Mouse (Mus musculus): Measurements from ENCODE around the gene Trim8. TPM values are rescaled to one million over a fixed set of nuclear protein-coding genes. Genes with fewer than 3 reads are reported as not detected.

Trim8 gene
- polyA plus RNA-seq, 1 experiment from 2014 or later: 20.9 TPM

- WGBS: 24% methylated on average over 3 of the region's 3 CpGs
- Histone ChIP-seq H3K4me1 (peaks cover 87% of the 10 kb centered on the region), H3K27me3 (replicated peaks) (no peaks in the 10 kb centered on the region), H3K9me3 (no peaks in the 10 kb centered on the region), H3K4me3 (replicated peaks) (no peak overlapping the region), H3K27ac (peak overlapping the region; percentile 92), H3K9ac (no peak overlapping the region; the same call in 1 of the 2 replicates), H3K36me3 (peaks cover 10% of the 10 kb centered on the region; the same call in 1 of the 2 replicates), H3K4me2 (no peak overlapping the region)
- no peak for ATAC-seq (ENCODE audit: insufficient read depth, low FRiP score, low read depth)
These were observed 20.1 kb upstream of the Trim8 start for GRCm38 (mm10) chr19:46481352-46481751.

GRCm38 (mm10) chr19:46481756-46482155, 19.7 kb upstream of the Trim8 start:
- Histone ChIP-seq H3K4me3 (replicated peaks) (no peak overlapping the region), H3K27me3 (replicated peaks) (no peaks in the 10 kb centered on the region), H3K36me3 (peaks cover 10% of the 10 kb centered on the region; the same call in 1 of the 2 replicates), H3K9ac (no peak overlapping the region), H3K4me2 (no peak overlapping the region), H3K27ac (peak overlapping the region; percentile 92), H3K9me3 (no peaks in the 10 kb centered on the region), H3K4me1 (peaks cover 87% of the 10 kb centered on the region)
- ATAC-seq (ENCODE audit: insufficient read depth, low FRiP score, low read depth): no peak
- 11% methylated on average over 4 of the region's 4 CpGs for WGBS

DNA sequence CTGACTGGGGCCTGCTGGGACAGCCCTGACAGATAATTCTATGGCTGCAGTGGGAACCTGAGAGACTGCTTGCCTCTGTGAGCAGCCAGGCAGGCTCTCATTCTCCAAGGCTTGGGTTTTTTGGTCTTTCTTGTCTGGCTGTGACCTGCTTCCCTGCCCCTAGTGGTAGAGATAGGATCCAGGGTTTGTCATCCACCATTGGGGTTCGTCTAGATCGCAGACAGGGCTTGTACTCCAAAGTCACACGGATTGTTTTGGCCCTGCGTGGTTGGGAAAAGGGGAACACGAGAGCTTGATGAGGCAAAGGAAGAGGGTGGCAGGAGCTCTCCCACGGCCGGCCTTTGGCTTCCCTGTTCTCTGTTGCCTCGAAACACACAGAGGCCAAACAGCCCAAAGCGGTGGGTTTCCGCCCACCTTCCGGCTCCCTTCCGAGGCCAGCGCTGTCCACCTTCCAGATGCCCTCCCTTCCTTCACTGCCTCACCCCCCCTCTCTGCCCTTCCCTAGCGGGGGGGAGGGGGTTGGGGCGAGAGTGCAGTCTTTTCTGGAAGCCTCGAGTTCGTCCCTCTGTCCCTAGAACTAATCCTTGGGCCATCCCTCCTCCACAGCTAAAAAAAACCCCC, 18.5 kb upstream of the Trim8 start:
- H3K4me2 ChIP-seq: no peak overlapping the region
- H3K9me3 ChIP-seq: no peaks in the 10 kb centered on the region
- no peak overlapping the region for H3K9ac ChIP-seq
- H3K36me3 ChIP-seq: peaks cover 10% of the 10 kb centered on the region; the same call in 1 of the 2 replicates
- ATAC-seq (ENCODE audit: insufficient read depth, low FRiP score, low read depth): no peak
- no peaks in the 10 kb centered on the region for H3K27me3 ChIP-seq (replicated peaks)
- H3K27ac ChIP-seq: peak overlapping the region; percentile 26
- H3K4me1 ChIP-seq: peaks cover 77% of the 10 kb centered on the region
- H3K4me3 ChIP-seq (replicated peaks): no peak overlapping the region
- WGBS: 42% methylated on average over 17 of the region's 17 CpGs

DNA sequence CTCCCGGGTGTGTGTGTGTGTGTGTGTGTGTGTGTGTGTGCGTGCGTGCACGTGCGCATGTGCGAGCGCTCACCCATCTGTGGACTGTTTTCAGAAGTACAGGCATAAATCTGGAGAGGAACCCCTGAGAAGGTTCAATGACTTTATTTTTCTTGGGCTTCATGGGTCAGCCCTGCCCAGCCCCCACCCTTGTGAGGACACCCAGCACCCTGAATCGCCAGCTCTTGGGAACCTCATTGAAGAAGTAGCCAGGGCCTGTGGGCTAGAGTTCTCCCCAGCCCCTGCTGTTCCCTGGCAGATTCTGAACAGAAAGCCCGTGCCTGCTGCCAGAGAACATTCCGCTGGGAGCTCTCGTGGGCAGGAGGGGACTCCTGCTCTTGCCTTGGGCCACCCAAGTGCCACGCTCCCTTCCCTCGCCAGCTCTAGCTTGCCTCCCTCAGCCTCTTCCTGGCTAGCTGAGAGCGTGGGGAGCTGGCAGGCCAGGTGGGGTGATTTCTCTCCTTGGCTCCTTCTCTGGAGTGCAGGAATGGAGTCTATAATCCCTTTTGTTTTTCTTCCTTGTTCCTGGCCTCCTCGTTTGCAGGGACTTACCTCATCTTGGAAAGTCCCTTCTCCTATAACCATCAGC, 17.7 kb upstream of the Trim8 start:
- 72% methylated on average over 15 of the region's 15 CpGs for WGBS
- Histone ChIP-seq H3K9me3 (no peaks in the 10 kb centered on the region), H3K9ac (no peak overlapping the region), H3K27ac (peak overlapping the region; percentile 57), H3K4me2 (no peak overlapping the region), H3K36me3 (peaks cover 6% of the 10 kb centered on the region; the same call in 1 of the 2 replicates), H3K27me3 (replicated peaks) (no peaks in the 10 kb centered on the region), H3K4me3 (replicated peaks) (no peak overlapping the region), H3K4me1 (peaks cover 69% of the 10 kb centered on the region)
- no peak for ATAC-seq (ENCODE audit: insufficient read depth, low FRiP score, low read depth)

- H3K4me1 ChIP-seq: peaks cover 62% of the 10 kb centered on the region
- H3K9ac ChIP-seq: no peak overlapping the region
- H3K36me3 ChIP-seq: peaks cover 6% of the 10 kb centered on the region; the same call in 1 of the 2 replicates
- 61% methylated on average over 5 of the region's 5 CpGs for WGBS
- H3K27me3 ChIP-seq (replicated peaks): no peaks in the 10 kb centered on the region
- H3K4me3 ChIP-seq (replicated peaks): no peak overlapping the region
- H3K27ac ChIP-seq: peak overlapping the region; percentile 57
- no peak overlapping the region for H3K4me2 ChIP-seq
- no peak for ATAC-seq (ENCODE audit: insufficient read depth, low FRiP score, low read depth)
- no peaks in the 10 kb centered on the region for H3K9me3 ChIP-seq
These were observed 17.0 kb upstream of the Trim8 start for GRCm38 (mm10) chr19:46484518-46484917.

DNA sequence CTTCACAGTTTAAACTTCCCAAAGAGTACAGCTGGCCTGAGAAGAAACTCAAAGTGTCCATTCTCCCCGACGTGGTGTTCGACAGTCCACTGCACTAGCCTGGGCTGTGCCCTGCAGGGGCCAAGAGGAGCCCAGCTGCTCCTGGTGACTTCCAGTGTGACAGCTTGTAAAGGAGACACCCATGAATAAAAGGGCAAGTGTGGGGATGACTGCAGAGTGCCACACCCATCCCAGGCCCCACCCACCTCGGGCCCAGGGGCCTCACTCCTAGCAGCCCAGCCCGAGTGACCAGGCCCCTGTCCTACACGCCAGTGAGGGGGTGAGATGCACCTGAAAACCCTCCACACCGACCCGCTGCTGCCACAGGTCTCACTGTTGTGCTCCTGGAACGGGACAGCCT, 15.7 kb upstream of the Trim8 start:
- Histone ChIP-seq H3K27ac (peak overlapping the region; percentile 13; the same call in 1 of the 2 replicates), H3K4me1 (peaks cover 53% of the 10 kb centered on the region), H3K36me3 (peaks cover 3% of the 10 kb centered on the region; the same call in 1 of the 2 replicates), H3K9ac (no peak overlapping the region), H3K9me3 (no peaks in the 10 kb centered on the region), H3K4me3 (replicated peaks) (no peak overlapping the region), H3K27me3 (replicated peaks) (no peaks in the 10 kb centered on the region), H3K4me2 (no peak overlapping the region)
- 57% methylated on average over 9 of the region's 9 CpGs for WGBS
- no peak for ATAC-seq (ENCODE audit: insufficient read depth, low FRiP score, low read depth)

- Histone ChIP-seq H3K4me2 (no peak overlapping the region), H3K4me3 (replicated peaks) (no peak overlapping the region), H3K4me1 (peaks cover 45% of the 10 kb centered on the region), H3K27me3 (replicated peaks) (no peaks in the 10 kb centered on the region), H3K36me3 (peaks cover 3% of the 10 kb centered on the region; the same call in 1 of the 2 replicates), H3K9me3 (no peaks in the 10 kb centered on the region), H3K9ac (no peak overlapping the region), H3K27ac (no peak overlapping the region)
- 57% methylated on average over 2 of the region's 2 CpGs for WGBS
- no peak for ATAC-seq (ENCODE audit: insufficient read depth, low FRiP score, low read depth)
These were observed 14.8 kb upstream of the Trim8 start for GRCm38 (mm10) chr19:46486709-46487108.

DNA sequence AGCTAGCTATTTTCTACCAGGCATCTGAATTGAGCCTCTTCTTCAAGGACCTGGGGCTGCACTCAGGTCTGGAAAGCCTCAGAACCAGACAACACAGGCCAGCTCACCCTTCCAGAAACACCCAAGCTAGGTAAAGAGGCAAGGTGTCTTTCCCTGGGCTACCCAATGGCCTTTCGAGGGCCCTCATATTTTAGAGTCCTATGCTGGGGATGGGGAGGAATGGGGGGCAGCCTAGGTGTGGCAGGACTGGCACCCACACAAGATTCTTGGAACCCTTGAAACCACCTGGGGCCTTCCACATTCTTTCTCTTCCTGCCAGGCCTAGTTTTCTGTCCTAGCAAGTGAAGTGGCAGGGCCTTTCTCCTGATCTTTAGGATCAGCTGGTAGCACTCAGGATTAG, 12.1 kb upstream of the Trim8 start:
- no peak overlapping the region for H3K4me2 ChIP-seq
- H3K27me3 ChIP-seq (replicated peaks): no peaks in the 10 kb centered on the region
- 96% methylated on average over 1 of the region's 1 CpGs for WGBS
- H3K4me1 ChIP-seq: peaks cover 19% of the 10 kb centered on the region
- ATAC-seq (ENCODE audit: insufficient read depth, low FRiP score, low read depth): no peak
- H3K36me3 ChIP-seq: peaks cover 3% of the 10 kb centered on the region; the same call in 1 of the 2 replicates
- H3K27ac ChIP-seq: no peak overlapping the region
- H3K9me3 ChIP-seq: no peaks in the 10 kb centered on the region
- no peak overlapping the region for H3K4me3 ChIP-seq (replicated peaks)
- H3K9ac ChIP-seq: no peak overlapping the region

DNA sequence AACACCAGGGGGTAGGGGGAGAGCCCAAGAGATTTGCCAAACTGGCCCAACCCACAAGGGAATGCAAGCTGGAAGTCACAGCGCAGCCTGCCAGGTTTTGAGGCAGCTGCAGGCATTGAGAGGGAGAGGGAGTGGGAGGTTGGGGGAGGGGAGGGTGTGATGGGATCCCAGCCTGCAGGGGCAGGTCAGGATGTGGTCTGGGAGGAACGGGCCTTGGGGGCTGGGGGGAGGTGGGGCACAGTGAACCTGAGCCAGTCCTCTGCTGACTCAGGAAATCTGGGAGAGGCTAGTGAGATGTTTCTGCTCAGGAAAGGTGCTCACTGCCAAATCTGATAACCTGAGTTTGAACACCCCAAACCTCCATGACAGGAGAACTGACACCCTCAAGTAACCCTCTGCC, 10.9 kb upstream of the Trim8 start:
- ATAC-seq (ENCODE audit: insufficient read depth, low FRiP score, low read depth): 0 out of 2 replicates have a peak, but pooled peaks have one; percentile 32
- Histone ChIP-seq H3K27ac (no peak overlapping the region), H3K4me3 (replicated peaks) (no peak overlapping the region), H3K36me3 (peaks cover 3% of the 10 kb centered on the region; the same call in 1 of the 2 replicates), H3K9me3 (no peaks in the 10 kb centered on the region), H3K27me3 (replicated peaks) (no peaks in the 10 kb centered on the region), H3K9ac (no peak overlapping the region), H3K4me2 (no peak overlapping the region), H3K4me1 (peaks cover 7% of the 10 kb centered on the region)
- WGBS: 9% methylated on average over 2 of the region's 2 CpGs

GRCm38 (mm10) chr19:46495136-46495535, 6.4 kb upstream of the Trim8 start:
- H3K27me3 ChIP-seq (replicated peaks): no peaks in the 10 kb centered on the region
- WGBS: 76% methylated on average over 8 of the region's 8 CpGs
- H3K36me3 ChIP-seq: no peaks in the 10 kb centered on the region
- no peak overlapping the region for H3K27ac ChIP-seq
- no peak overlapping the region for H3K4me2 ChIP-seq
- peaks cover 5% of the 10 kb centered on the region; the same call in 1 of the 2 replicates for H3K4me1 ChIP-seq
- ATAC-seq (ENCODE audit: insufficient read depth, low FRiP score, low read depth): no peak
- H3K4me3 ChIP-seq (replicated peaks): no peak overlapping the region
- H3K9me3 ChIP-seq: no peaks in the 10 kb centered on the region
- no peak overlapping the region for H3K9ac ChIP-seq

DNA sequence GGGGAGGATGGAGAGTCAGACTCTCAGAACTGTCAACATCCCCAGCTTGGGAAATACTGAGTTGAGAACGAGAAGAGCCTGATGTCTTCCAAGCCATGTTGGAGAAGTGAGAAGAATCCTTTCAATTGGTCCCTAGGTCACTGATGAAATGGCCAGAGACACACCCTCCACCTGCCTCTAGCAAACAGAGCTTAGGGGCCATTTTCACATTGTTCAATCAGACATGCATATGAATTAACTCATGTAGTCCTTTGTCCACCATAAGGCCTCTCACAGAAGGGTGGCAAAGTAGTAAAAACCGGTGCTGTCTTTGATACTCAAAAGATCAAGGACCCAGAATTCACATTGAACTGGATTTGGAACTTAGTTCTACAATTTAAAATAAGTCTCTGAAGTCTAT, 4.3 kb upstream of the Trim8 start:
- 75% methylated on average over 2 of the region's 2 CpGs for whole genome bisulfite sequencing
- no peaks in the 10 kb centered on the region for H3K4me1 ChIP-seq
- H3K36me3 ChIP-seq: no peaks in the 10 kb centered on the region
- no peak overlapping the region for H3K27ac ChIP-seq
- H3K4me3 ChIP-seq (replicated peaks): no peak overlapping the region
- no peak for ATAC-seq (ENCODE audit: insufficient read depth, low FRiP score, low read depth)
- no peaks in the 10 kb centered on the region for H3K9me3 ChIP-seq
- H3K9ac ChIP-seq: no peak overlapping the region
- H3K4me2 ChIP-seq: no peak overlapping the region
- H3K27me3 ChIP-seq (replicated peaks): no peaks in the 10 kb centered on the region

DNA sequence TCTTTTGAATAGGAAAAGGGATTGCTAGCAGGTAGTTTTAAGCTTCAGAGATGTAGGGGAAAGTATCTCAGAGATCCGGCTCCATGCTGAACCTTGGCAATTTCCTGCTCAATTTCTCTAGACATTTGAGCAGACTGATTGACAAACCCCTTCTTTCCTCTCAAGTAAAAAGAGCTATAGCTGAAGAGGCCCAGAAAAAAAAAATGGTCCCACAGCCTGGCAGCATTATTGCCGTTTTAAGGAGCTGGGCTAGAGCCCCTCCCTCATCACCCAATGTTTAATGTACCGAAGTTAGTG, 2.0 kb upstream of the Trim8 start:
- WGBS: 1% methylated on average over 3 of the region's 3 CpGs
- ATAC-seq (ENCODE audit: insufficient read depth, low FRiP score, low read depth): no peak
- Histone ChIP-seq H3K9ac (no peak overlapping the region), H3K36me3 (no peaks in the 10 kb centered on the region), H3K4me2 (peak overlapping the region; percentile 49), H3K27ac (peak overlapping the region; percentile 83), H3K4me1 (peaks cover 2% of the 10 kb centered on the region; the same call in 1 of the 2 replicates), H3K9me3 (no peaks in the 10 kb centered on the region), H3K27me3 (replicated peaks) (no peaks in the 10 kb centered on the region), H3K4me3 (replicated peaks) (peak overlapping the region; percentile 92; the same call in 1 of the 2 replicates)
